Mouse (Mus musculus) lung, adult 2 months (tissue): ENCODE measurements around the gene Cacng8. TPM values are rescaled to one million over a fixed set of nuclear protein-coding genes. Genes with fewer than 3 reads are reported as not detected.
"Not testable (repeated sequence)": the region's sequence is repeated elsewhere in the genome, so short reads cannot be mapped to it uniquely, and the experiment has no call there.

Experiments used
- DNase-seq: peaks from one replicate; pipeline ENCODE4 v3.0.0; 2022
- H3K4me1 ChIP-seq: fragments of 200-500 bp; 2 replicates; pipeline ENCODE4 v1.6.1; 2011; ENCODE audit warnings: low read length; ENCODE audit not compliant: control insufficient read depth, insufficient read depth
- H3K4me3 ChIP-seq: fragments of 200-500 bp; replicated peaks from 2 replicates; pipeline ENCODE3; 2011; ENCODE audit warnings: low read depth, mild to moderate bottlenecking, control low read depth, low read length; ENCODE audit errors: extremely low read depth
- CTCF ChIP-seq: fragments of 200-500 bp; IDR thresholded peaks from 2 replicates; pipeline ENCODE4 v1.5.1; 2011; ENCODE audit warnings: mild to moderate bottlenecking, low read length, control low read depth; ENCODE audit not compliant: insufficient read depth
- POLR2A ChIP-seq: fragments of 200-500 bp; IDR thresholded peaks from 2 replicates; pipeline ENCODE4 v1.6.1; 2011; ENCODE audit warnings: low read depth, mild to moderate bottlenecking, control low read depth, low read length, borderline replicate concordance; ENCODE audit errors: extremely low read depth
- WGBS: fragments of 180-500 bp; shearing (Covaris S2); methylation state at CpG from one replicate; pipeline ENCODE4 v1.1.7; 2018; 5-methylcytosine and 5-hydroxymethylcytosine counted together
- polyA plus RNA-seq: library from polyadenylated mRNA; depleted of rRNA; stranded (reverse); fragments of >200 nt; gene quantifications from 2 replicates; pipeline ENCODE4 v1.2.3, GENCODE M21; 2012

Gene Cacng8
- polyA plus RNA-seq, 1 experiment, result not detected

DNA sequence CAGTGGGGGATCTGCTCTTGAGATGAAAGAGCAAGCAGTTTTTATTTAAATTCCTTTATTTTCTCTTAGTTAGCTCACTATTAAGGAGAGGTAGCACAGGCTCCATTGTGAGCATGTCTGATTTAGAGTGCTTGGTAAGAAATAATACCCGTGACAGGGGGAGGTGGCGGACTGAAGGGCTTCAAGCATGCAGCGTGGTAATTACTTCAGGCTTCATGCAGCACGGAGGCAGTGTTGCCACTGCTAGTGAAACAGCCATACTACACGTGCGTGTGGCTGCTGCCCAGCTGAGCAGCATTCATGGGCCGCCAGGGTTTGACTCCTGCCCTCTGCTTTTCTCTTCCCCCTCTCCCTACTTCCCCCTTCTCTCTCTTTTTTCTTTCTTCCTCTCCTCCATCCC lies 7.3 kb downstream of the Cacng8 start:
- TF ChIP-seq CTCF (no peak), POLR2A (no peak)
- H3K4me1 ChIP-seq, result no peaks in the 10 kb centered on the region
- 56% methylated on average over 7 of the region's 7 CpGs for WGBS
- H3K4me3 ChIP-seq, result no peak overlapping the region
- no peak for DNase-seq

DNA sequence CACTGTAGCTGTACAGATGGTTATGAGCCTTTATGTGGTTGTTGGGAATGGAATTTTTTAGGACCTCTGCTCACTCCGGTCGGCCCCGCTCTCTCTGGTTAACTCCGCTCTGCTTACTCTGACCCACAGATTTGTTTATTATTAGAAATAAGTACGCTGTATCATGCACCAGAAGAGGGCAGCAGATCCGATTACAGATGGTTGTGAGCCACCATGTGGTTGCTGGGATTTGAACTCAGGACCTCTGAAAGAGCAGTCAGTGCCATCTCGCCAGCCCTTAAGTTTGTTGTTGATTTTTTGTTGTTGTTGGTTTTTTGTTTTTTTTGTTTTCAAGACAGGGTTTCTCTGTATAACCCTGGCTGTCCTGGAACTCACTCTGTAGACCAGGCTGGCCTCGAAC lies 7.9 kb downstream of the Cacng8 start:
- not testable (repeated sequence) for H3K4me1 ChIP-seq, DNase-seq, H3K4me3 ChIP-seq
- 87% methylated on average over 8 of the region's 8 CpGs for WGBS

GRCm38 (mm10) chr7:3399937-3400336 lies 9.5 kb downstream of the Cacng8 start:
- TF ChIP-seq POLR2A (no peak), CTCF (no peak)
- H3K4me1 ChIP-seq, result no peaks in the 10 kb centered on the region
- no peak overlapping the region for H3K4me3 ChIP-seq
- DNase-seq, result no peak

DNA sequence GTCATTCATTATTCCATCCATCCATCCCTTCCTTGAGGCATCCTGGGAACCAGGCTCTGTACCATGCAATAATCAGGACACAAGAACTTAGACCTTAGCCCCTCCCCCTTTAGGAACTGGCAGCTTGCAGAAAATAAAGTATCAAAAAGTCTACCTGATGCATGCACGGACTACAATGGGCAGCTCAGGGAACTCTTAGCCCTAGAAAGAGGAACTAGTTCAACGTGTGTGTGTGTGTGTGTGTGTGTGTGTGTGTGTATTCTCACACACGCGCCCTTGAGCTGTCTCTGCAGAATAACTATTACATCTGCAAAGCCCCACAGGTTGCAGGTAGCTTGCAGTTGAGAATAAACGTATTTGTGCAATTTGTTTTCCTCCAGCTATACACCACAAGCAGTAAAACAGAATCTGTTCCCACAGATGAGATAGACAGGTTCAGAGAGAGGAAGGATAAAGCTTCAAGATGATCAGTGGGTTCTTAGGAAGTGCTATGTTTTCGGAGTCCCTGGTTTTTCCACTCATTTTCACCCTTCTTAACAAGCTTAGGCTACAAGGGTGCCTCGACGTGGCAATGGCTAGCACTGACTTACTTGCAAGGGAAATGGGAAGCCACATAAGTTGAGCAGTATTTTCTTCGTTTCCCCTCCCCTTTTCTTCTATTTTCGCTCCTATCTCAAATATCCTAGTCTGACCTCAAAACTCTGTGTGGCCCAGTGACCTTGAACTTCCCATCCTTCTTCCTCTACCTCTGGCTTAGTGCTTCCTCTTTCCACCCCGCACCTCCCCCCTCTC lies 19.4 kb downstream of the Cacng8 start:
- WGBS, result 45% methylated on average over 11 of the region's 11 CpGs
- no peak overlapping the region for H3K4me3 ChIP-seq
- TF ChIP-seq POLR2A, result no peak
- no peak for TF ChIP-seq CTCF
- H3K4me1 ChIP-seq, result 0 out of 2 replicates have a peak, but pooled peaks cover 3% of the 10 kb centered on the region
- no peak for DNase-seq

DNA sequence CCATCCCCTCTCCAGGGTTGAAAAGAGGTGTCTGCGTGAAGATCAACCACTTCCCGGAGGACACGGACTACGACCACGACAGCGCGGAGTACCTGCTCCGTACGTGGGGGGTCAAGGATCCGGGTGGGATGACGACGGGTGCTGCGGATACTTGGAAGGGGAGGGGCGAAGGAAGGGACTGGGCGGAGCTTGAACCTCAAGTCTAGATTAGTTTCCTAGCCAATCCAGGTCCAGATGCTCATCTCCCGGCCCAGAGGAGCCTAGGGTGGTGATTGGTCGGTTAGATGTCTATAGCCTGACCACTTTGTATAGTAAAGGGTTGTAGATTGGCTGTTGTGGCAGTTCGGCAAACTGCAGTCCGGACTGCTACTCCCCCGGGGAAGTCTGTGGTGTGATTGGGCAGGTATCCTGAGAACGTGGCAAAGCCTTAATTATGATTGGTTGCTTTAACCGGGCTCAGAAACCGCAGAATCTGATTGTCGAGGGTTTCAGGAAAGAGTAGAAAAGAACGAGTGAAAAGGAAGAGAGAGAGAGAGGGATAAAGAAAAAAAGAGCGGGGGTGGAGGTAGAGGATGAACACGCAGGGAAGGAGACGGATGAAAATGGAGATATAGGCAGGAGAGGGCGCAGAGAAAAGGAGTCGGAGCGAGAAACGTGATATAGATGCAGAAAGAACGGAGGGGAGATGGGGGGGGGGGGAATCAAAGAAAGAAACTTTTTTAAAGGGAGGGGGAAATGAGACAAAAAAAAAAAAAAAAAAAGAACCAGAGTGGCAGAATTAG lies 20.9 kb downstream of the Cacng8 start:
- DNase-seq, result no peak
- H3K4me1 ChIP-seq, result 0 out of 2 replicates have a peak, but pooled peaks cover 3% of the 10 kb centered on the region
- no peak overlapping the region for H3K4me3 ChIP-seq
- 2% methylated on average over 33 of the region's 33 CpGs for WGBS
- TF ChIP-seq CTCF, result no peak
- TF ChIP-seq POLR2A, result no peak

DNA sequence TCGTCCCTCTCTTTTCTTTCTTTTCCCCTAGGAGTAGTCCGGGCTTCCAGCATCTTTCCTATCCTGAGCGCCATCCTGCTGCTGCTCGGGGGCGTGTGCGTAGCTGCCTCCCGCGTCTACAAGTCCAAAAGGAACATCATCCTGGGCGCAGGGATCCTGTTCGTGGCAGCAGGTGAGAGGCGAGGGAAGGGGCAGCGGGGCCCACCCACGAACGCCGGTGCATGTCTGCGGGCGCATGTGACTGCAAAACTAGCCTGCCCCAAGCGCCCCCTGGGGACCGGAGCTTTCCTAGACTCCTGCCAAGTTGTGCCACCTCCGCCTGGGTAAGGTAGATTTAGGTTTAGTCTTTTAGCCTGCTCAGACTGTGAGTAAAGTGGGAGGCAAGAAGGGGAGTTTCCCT lies 21.6 kb downstream of the Cacng8 start:
- TF ChIP-seq CTCF (no peak), POLR2A (no peak)
- Histone ChIP-seq H3K4me1 (0 out of 2 replicates have a peak, but pooled peaks cover 3% of the 10 kb centered on the region), H3K4me3 (peak overlapping the region; percentile 17)
- 2% methylated on average over 20 of the region's 20 CpGs for WGBS
- no peak for DNase-seq

DNA sequence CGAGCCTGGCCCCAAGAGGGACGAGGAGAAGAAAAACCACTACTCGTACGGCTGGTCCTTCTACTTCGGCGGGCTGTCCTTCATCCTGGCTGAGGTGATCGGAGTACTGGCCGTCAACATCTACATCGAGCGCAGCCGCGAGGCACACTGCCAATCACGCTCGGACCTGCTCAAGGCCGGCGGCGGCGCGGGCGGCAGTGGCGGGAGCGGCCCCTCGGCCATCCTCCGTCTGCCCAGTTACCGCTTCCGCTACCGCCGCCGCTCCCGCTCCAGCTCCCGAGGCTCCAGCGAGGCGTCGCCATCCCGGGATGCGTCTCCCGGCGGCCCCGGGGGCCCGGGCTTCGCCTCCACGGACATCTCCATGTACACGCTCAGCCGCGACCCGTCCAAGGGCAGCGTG lies 24.4 kb downstream of the Cacng8 start:
- TF ChIP-seq CTCF (no peak), POLR2A (no peak)
- 2% methylated on average over 47 of the region's 47 CpGs for WGBS
- DNase-seq, result peak; percentile 8
- 0 out of 2 replicates have a peak, but pooled peaks cover 3% of the 10 kb centered on the region for H3K4me1 ChIP-seq
- no peak overlapping the region for H3K4me3 ChIP-seq

DNA sequence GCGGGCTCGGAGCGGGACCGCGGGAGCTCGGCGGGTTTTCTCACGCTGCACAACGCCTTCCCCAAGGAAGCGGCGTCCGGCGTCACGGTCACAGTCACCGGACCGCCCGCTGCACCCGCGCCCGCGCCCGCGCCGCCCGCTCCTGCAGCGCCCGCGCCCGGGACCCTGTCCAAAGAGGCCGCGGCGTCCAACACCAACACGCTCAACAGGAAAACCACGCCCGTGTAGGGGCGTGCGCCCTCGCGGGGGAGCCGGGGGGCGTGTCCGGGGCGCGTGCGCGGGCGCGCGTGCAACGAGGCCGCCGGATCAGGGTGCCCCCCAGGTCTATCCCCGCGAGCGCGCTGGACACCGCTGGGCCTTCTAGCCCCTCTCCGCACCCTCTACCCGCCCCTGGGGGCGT lies 24.9 kb downstream of the Cacng8 start:
- DNase-seq, result peak; percentile 5
- Histone ChIP-seq H3K4me1 (0 out of 2 replicates have a peak, but pooled peaks cover 3% of the 10 kb centered on the region), H3K4me3 (no peak overlapping the region)
- TF ChIP-seq POLR2A, result no peak
- no peak for TF ChIP-seq CTCF
- under 1% methylated on average over 48 of the region's 60 CpGs for WGBS

- WGBS, result 36% methylated on average over 6 of the region's 6 CpGs
- TF ChIP-seq POLR2A, result no peak
- no peak for TF ChIP-seq CTCF
- Histone ChIP-seq H3K4me3 (no peak overlapping the region), H3K4me1 (no peaks in the 10 kb centered on the region)
- no peak for DNase-seq
Observed at GRCm38 (mm10) chr7:3419941-3420340, 29.5 kb downstream of the Cacng8 start.

DNA sequence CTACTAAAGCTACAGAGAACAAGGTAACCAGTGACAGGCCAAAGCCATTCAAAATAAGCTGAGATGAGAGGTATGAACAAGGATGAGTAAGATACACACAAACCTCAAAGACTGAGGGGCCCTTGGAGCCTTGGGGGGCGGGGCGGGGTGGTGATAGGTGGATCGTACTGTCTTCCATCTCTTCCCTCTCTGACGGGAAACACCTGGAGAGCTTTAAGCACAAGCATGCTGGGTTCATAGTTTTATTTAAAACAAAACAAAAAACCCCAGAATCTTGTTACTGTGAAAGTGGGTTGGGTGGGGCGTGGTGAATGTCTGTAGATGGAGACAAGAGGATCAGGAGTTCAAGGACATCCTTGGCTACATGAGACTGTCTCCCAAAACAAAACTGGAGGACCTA lies 30.0 kb downstream of the Cacng8 start:
- TF ChIP-seq CTCF (no peak), POLR2A (no peak)

More for the DNA sequence above, 30.0 kb downstream of the Cacng8 start:
- Histone ChIP-seq H3K4me3 (no peak overlapping the region), H3K4me1 (no peaks in the 10 kb centered on the region)
- DNase-seq, result no peak
- WGBS, result 59% methylated on average over 5 of the region's 5 CpGs
